Mouse (Mus musculus) hindbrain, embryonic 14.5 days (tissue): Measurements from ENCODE around the gene Shisal2a. TPM values are rescaled to one million over a fixed set of nuclear protein-coding genes. Genes with fewer than 3 reads are reported as not detected.

Experiments
- ATAC-seq: fragments of 200-750 bp; cut with Nextera tagmentation; 2 replicates; pipeline ENCODE4 v1.8.0; 2017; ENCODE audit warnings: moderate number of reproducible peaks, mild to moderate bottlenecking, moderate TSS enrichment, moderate library complexity; ENCODE audit not compliant: low FRiP score
- DNase-seq: peaks from one replicate; pipeline ENCODE4 v3.0.0-alpha.2; 2015; ENCODE audit warnings: low spot score
- H3K27ac ChIP-seq: fragments of 300-500 bp; sonication (generic); 2 replicates; pipeline ENCODE4 v1.5.1; 2014; ENCODE audit warnings: mild to moderate bottlenecking, moderate library complexity
- H3K27me3 ChIP-seq: fragments of 300-500 bp; sonication (generic); 2 replicates; pipeline ENCODE4 v1.6.1; 2014; ENCODE audit warnings: mild to moderate bottlenecking, low read length, mixed read lengths; ENCODE audit not compliant: control insufficient read depth, insufficient read depth
- H3K36me3 ChIP-seq: fragments of 300-500 bp; sonication (generic); replicated peaks from 2 replicates; pipeline ENCODE4 v1.6.1; 2014; ENCODE audit not compliant: control insufficient read depth, insufficient read depth
- H3K4me1 ChIP-seq: fragments of 300-500 bp; sonication (generic); replicated peaks from 2 replicates; pipeline ENCODE4 v1.6.1; 2014; ENCODE audit warnings: antibody characterized with exemption, low read length, mixed read lengths; ENCODE audit not compliant: control insufficient read depth, insufficient read depth
- H3K4me2 ChIP-seq: fragments of 300-500 bp; sonication (generic); replicated peaks from 2 replicates; pipeline ENCODE4 v1.6.1; 2014; ENCODE audit warnings: mild to moderate bottlenecking, moderate library complexity
- H3K4me3 ChIP-seq: fragments of 300-500 bp; sonication (generic); replicated peaks from 2 replicates; pipeline ENCODE4 v1.5.1; 2014; ENCODE audit warnings: mild to moderate bottlenecking, low read length
- H3K9ac ChIP-seq: fragments of 300-500 bp; sonication (generic); 2 replicates; pipeline ENCODE4 v1.6.1; 2014
- H3K9me3 ChIP-seq: fragments of 300-500 bp; sonication (generic); 2 replicates; pipeline ENCODE4 v1.6.1; 2016; ENCODE audit warnings: low read length; ENCODE audit not compliant: control insufficient read depth
- WGBS: fragments of 180-500 bp; shearing (Covaris S2); extraction: QIAGEN DNeasy Blood & Tissue Kit; methylation state at CpG from one replicate; pipeline ENCODE4 v1.1.7; 2014; 5-methylcytosine and 5-hydroxymethylcytosine counted together
- polyA plus RNA-seq: library from polyadenylated mRNA; unstranded; fragments of >200 nt; fragmentation: Nextera tagmentation; extraction: Ambion mirVana; gene quantifications from 2 replicates; pipeline ENCODE4 v1.2.1, GENCODE M21; 2014

Shisal2a gene
- polyA plus RNA-seq, 1 experiment from 2014 or later, result 7.6 TPM

- no peaks in the 10 kb centered on the region for H3K36me3 ChIP-seq
- peak overlapping the region; percentile 62 for H3K4me2 ChIP-seq
- H3K9me3 ChIP-seq, result no peaks in the 10 kb centered on the region
- DNase-seq (no peak), ATAC-seq (no peak)
- peaks cover 24% of the 10 kb centered on the region; the same call in 1 of the 2 replicates for H3K4me1 ChIP-seq
- H3K27me3 ChIP-seq, result peaks cover 4% of the 10 kb centered on the region; the same call in 1 of the 2 replicates
- 39% methylated on average over 4 of the region's 4 CpGs for WGBS
- H3K9ac ChIP-seq, result peak overlapping the region; percentile 70; the same call in 1 of the 2 replicates
- H3K4me3 ChIP-seq, result peak overlapping the region; percentile 23
- peak overlapping the region; percentile 81; the same call in 1 of the 2 replicates for H3K27ac ChIP-seq
Observed at GRCm38 (mm10) chr4:108387106-108387505, 4.0 kb upstream of the Shisal2a start.

- Histone ChIP-seq H3K4me3 (no peak overlapping the region), H3K27ac (no peak overlapping the region), H3K27me3 (peaks cover 4% of the 10 kb centered on the region; the same call in 1 of the 2 replicates), H3K9me3 (no peaks in the 10 kb centered on the region), H3K36me3 (no peaks in the 10 kb centered on the region), H3K9ac (no peak overlapping the region), H3K4me2 (no peak overlapping the region), H3K4me1 (peaks cover 24% of the 10 kb centered on the region; the same call in 1 of the 2 replicates)
- DNase-seq (no peak), ATAC-seq (no peak)
- WGBS, result 31% methylated on average over 1 of the region's 1 CpGs
Observed at GRCm38 (mm10) chr4:108386087-108386486, 2.9 kb upstream of the Shisal2a start.

- H3K9me3 ChIP-seq, result no peaks in the 10 kb centered on the region
- 10% methylated on average over 1 of the region's 1 CpGs for WGBS
- ATAC-seq (no peak), DNase-seq (no peak)
- 0 out of 2 replicates have a peak, but pooled peaks cover 7% of the 10 kb centered on the region for H3K4me1 ChIP-seq
- no peak overlapping the region for H3K4me3 ChIP-seq
- peaks cover 4% of the 10 kb centered on the region; the same call in 1 of the 2 replicates for H3K27me3 ChIP-seq
- no peak overlapping the region for H3K4me2 ChIP-seq
- H3K27ac ChIP-seq, result no peak overlapping the region
- H3K36me3 ChIP-seq, result no peaks in the 10 kb centered on the region
- H3K9ac ChIP-seq, result no peak overlapping the region
Observed at GRCm38 (mm10) chr4:108380146-108380545, 3.0 kb downstream of the Shisal2a start.

GRCm38 (mm10) chr4:108379476-108379875 is 3.7 kb downstream of the Shisal2a start:
- no peak overlapping the region for H3K4me2 ChIP-seq
- H3K4me1 ChIP-seq, result 0 out of 2 replicates have a peak, but pooled peaks cover 7% of the 10 kb centered on the region
- no peak overlapping the region for H3K4me3 ChIP-seq
- H3K9me3 ChIP-seq, result no peaks in the 10 kb centered on the region
- ATAC-seq (no peak), DNase-seq (no peak)
- H3K9ac ChIP-seq, result no peak overlapping the region
- H3K27ac ChIP-seq, result no peak overlapping the region
- WGBS, result 89% methylated on average over 3 of the region's 3 CpGs
- H3K27me3 ChIP-seq, result peaks cover 4% of the 10 kb centered on the region; the same call in 1 of the 2 replicates
- H3K36me3 ChIP-seq, result no peaks in the 10 kb centered on the region

- Histone ChIP-seq H3K36me3 (no peaks in the 10 kb centered on the region), H3K4me3 (no peak overlapping the region), H3K4me2 (no peak overlapping the region), H3K27me3 (no peaks in the 10 kb centered on the region), H3K27ac (no peak overlapping the region), H3K4me1 (no peaks in the 10 kb centered on the region), H3K9me3 (no peaks in the 10 kb centered on the region), H3K9ac (no peak overlapping the region)
- 75% methylated on average over 3 of the region's 3 CpGs for WGBS
- no peak for ATAC-seq
- DNase-seq, result no peak
Observed at GRCm38 (mm10) chr4:108372166-108372565, 11.0 kb downstream of the Shisal2a start.

GRCm38 (mm10) chr4:108371421-108371820 is 11.7 kb downstream of the Shisal2a start:
- no peak overlapping the region for H3K4me2 ChIP-seq
- no peaks in the 10 kb centered on the region for H3K4me1 ChIP-seq
- H3K27me3 ChIP-seq, result no peaks in the 10 kb centered on the region
- WGBS, result 90% methylated on average over 3 of the region's 3 CpGs
- no peaks in the 10 kb centered on the region for H3K36me3 ChIP-seq
- DNase-seq, result no peak
- no peaks in the 10 kb centered on the region for H3K9me3 ChIP-seq
- H3K4me3 ChIP-seq, result no peak overlapping the region
- no peak overlapping the region for H3K9ac ChIP-seq
- ATAC-seq, result no peak
- no peak overlapping the region for H3K27ac ChIP-seq

GRCm38 (mm10) chr4:108370409-108370808 is 12.7 kb downstream of the Shisal2a start:
- WGBS, result 50% methylated on average over 4 of the region's 4 CpGs
- no peak for DNase-seq
- Histone ChIP-seq H3K9ac (no peak overlapping the region), H3K4me3 (no peak overlapping the region), H3K9me3 (no peaks in the 10 kb centered on the region), H3K4me2 (no peak overlapping the region), H3K27ac (no peak overlapping the region), H3K27me3 (no peaks in the 10 kb centered on the region), H3K4me1 (no peaks in the 10 kb centered on the region), H3K36me3 (no peaks in the 10 kb centered on the region)
- ATAC-seq, result no peak

GRCm38 (mm10) chr4:108369254-108369653 is 13.9 kb downstream of the Shisal2a start:
- no peak for ATAC-seq
- 27% methylated on average over 5 of the region's 5 CpGs for WGBS
- no peaks in the 10 kb centered on the region for H3K36me3 ChIP-seq

GRCm38 (mm10) chr4:108364111-108364476 is 19.1 kb downstream of the Shisal2a start:
- no peak overlapping the region for H3K27ac ChIP-seq
- H3K4me2 ChIP-seq, result no peak overlapping the region
- 22% methylated on average over 5 of the region's 5 CpGs for WGBS
- no peaks in the 10 kb centered on the region for H3K27me3 ChIP-seq
- peaks cover 43% of the 10 kb centered on the region for H3K4me1 ChIP-seq
- no peak overlapping the region for H3K4me3 ChIP-seq
- no peaks in the 10 kb centered on the region for H3K36me3 ChIP-seq
- no peak overlapping the region for H3K9ac ChIP-seq
- no peak for ATAC-seq
- no peaks in the 10 kb centered on the region for H3K9me3 ChIP-seq
- DNase-seq, result no peak

More at GRCm38 (mm10) chr4:108369254-108369653, 13.9 kb downstream of the Shisal2a start:
- Histone ChIP-seq H3K9me3 (no peaks in the 10 kb centered on the region), H3K9ac (no peak overlapping the region), H3K27me3 (no peaks in the 10 kb centered on the region), H3K4me1 (no peaks in the 10 kb centered on the region), H3K27ac (no peak overlapping the region), H3K4me3 (no peak overlapping the region), H3K4me2 (no peak overlapping the region)
- no peak for DNase-seq
